Mouse (Mus musculus): Measurements from ENCODE around the gene Zscan2. TPM values are rescaled to one million over a fixed set of nuclear protein-coding genes. Genes with fewer than 3 reads are reported as not detected.

Zscan2 gene
- polyA plus RNA-seq, 1 experiment from 2014 or later, result 1.4 TPM

GRCm38 (mm10) chr7:80865521-80865920, 4.8 kb downstream of the Zscan2 start:
- peaks cover 28% of the 10 kb centered on the region for H3K4me1 ChIP-seq (ENCODE audit: control insufficient read depth, insufficient read depth, low read length)
- peak overlapping the region; percentile 86 for H3K27ac ChIP-seq (ENCODE audit: low read length)
- H3K9ac ChIP-seq (ENCODE audit: low read depth, low read length), result no peak overlapping the region
- H3K9me3 ChIP-seq (ENCODE audit: control insufficient read depth, low read length), result no peaks in the 10 kb centered on the region
- H3K4me2 ChIP-seq (ENCODE audit: low read depth, low read length), result no peak overlapping the region
- H3K4me3 ChIP-seq (ENCODE audit: low read length), result no peak overlapping the region
- no peaks in the 10 kb centered on the region for H3K27me3 ChIP-seq (replicated peaks; ENCODE audit: control insufficient read depth, insufficient read depth, low read length)
- WGBS, result 76% methylated on average over 7 of the region's 7 CpGs
- peaks cover 13% of the 10 kb centered on the region for H3K36me3 ChIP-seq (ENCODE audit: control insufficient read depth, insufficient read depth, low read length)
- no peak for ATAC-seq

DNA sequence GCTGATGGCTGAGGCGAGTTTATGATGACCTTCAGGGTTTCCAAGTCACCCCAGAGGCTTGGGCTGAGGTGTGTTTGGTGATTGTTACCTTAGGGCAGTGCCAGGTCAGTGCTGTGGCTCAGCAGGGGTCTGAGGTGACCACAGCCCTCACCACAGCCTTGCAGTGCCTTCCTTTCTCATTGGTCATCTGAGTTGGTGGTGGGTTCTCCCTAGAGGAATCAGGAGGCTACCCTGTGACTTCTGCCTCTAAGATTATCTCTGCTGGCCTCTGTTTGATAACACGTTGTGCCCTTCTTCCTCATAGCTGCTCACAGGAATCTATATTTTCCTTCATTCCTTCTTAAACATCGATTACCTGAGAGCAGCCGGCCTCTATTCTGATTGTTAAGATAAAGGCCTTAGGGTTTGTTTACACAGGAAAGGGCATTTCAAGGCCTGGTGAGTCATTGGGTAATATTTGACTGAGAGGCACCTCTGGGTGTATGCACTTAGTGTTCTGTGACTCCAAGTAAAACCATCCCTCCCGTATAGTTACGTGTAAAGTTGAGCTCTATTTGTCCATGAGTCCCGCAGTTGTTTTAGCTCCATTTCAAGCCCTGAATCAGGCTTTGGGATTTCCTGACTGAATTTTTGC, 5.9 kb downstream of the Zscan2 start:
- Histone ChIP-seq H3K27me3 (replicated peaks; ENCODE audit: control insufficient read depth, insufficient read depth, low read length) (no peaks in the 10 kb centered on the region), H3K9me3 (ENCODE audit: control insufficient read depth, low read length) (no peaks in the 10 kb centered on the region), H3K4me2 (ENCODE audit: low read depth, low read length) (peak overlapping the region; percentile 38), H3K4me3 (ENCODE audit: low read length) (no peak overlapping the region), H3K27ac (ENCODE audit: low read length) (peak overlapping the region; percentile 90), H3K9ac (ENCODE audit: low read depth, low read length) (0 out of 2 replicates have a peak overlapping the region, but pooled peaks have one; percentile 6), H3K36me3 (ENCODE audit: control insufficient read depth, insufficient read depth, low read length) (peaks cover 16% of the 10 kb centered on the region), H3K4me1 (ENCODE audit: control insufficient read depth, insufficient read depth, low read length) (peaks cover 26% of the 10 kb centered on the region)
- peak; percentile 96 for ATAC-seq
- WGBS, result 38% methylated on average over 7 of the region's 7 CpGs

DNA sequence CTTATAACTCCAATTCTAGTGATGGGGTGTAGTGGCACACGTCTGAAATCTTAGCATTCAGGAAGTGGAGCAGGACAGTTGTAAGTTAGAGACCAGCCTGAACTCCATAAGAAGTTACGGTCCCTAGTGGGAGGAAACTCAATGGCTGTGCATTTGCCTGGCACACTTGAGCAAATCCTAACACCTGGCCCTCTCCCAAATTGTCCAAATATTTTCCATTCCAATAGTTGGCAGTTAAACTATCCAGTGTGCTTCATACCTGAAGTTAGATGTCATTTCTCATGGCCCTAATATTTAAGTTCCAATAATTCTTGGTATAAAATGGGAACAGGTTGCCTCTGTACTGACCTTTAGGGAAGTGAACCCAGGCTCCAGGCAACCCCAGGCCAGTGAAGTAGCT, 8.0 kb downstream of the Zscan2 start:
- WGBS, result 83% methylated on average over 2 of the region's 2 CpGs
- Histone ChIP-seq H3K36me3 (ENCODE audit: control insufficient read depth, insufficient read depth, low read length) (peaks cover 16% of the 10 kb centered on the region), H3K27me3 (replicated peaks; ENCODE audit: control insufficient read depth, insufficient read depth, low read length) (no peaks in the 10 kb centered on the region), H3K9me3 (ENCODE audit: control insufficient read depth, low read length) (no peaks in the 10 kb centered on the region), H3K4me2 (ENCODE audit: low read depth, low read length) (no peak overlapping the region), H3K9ac (ENCODE audit: low read depth, low read length) (no peak overlapping the region), H3K4me3 (ENCODE audit: low read length) (no peak overlapping the region), H3K27ac (ENCODE audit: low read length) (no peak overlapping the region), H3K4me1 (ENCODE audit: control insufficient read depth, insufficient read depth, low read length) (peaks cover 14% of the 10 kb centered on the region)
- no peak for ATAC-seq

- Histone ChIP-seq H3K4me3 (ENCODE audit: low read length) (no peak overlapping the region), H3K4me2 (ENCODE audit: low read depth, low read length) (no peak overlapping the region), H3K27me3 (replicated peaks; ENCODE audit: control insufficient read depth, insufficient read depth, low read length) (no peaks in the 10 kb centered on the region), H3K36me3 (ENCODE audit: control insufficient read depth, insufficient read depth, low read length) (peaks cover 23% of the 10 kb centered on the region), H3K4me1 (ENCODE audit: control insufficient read depth, insufficient read depth, low read length) (no peaks in the 10 kb centered on the region), H3K9me3 (ENCODE audit: control insufficient read depth, low read length) (no peaks in the 10 kb centered on the region), H3K27ac (ENCODE audit: low read length) (no peak overlapping the region), H3K9ac (ENCODE audit: low read depth, low read length) (no peak overlapping the region)
- 74% methylated on average over 5 of the region's 5 CpGs for WGBS
- ATAC-seq, result no peak
Measured at GRCm38 (mm10) chr7:80873038-80873437, 12.3 kb downstream of the Zscan2 start.

GRCm38 (mm10) chr7:80873631-80874030, 12.9 kb downstream of the Zscan2 start:
- Histone ChIP-seq H3K4me3 (ENCODE audit: low read length) (no peak overlapping the region), H3K36me3 (ENCODE audit: control insufficient read depth, insufficient read depth, low read length) (peaks cover 18% of the 10 kb centered on the region), H3K4me1 (ENCODE audit: control insufficient read depth, insufficient read depth, low read length) (no peaks in the 10 kb centered on the region), H3K27me3 (replicated peaks; ENCODE audit: control insufficient read depth, insufficient read depth, low read length) (no peaks in the 10 kb centered on the region), H3K27ac (ENCODE audit: low read length) (no peak overlapping the region), H3K9me3 (ENCODE audit: control insufficient read depth, low read length) (no peaks in the 10 kb centered on the region), H3K9ac (ENCODE audit: low read depth, low read length) (no peak overlapping the region), H3K4me2 (ENCODE audit: low read depth, low read length) (no peak overlapping the region)
- WGBS, result 96% methylated on average over 2 of the region's 2 CpGs
- ATAC-seq, result no peak

DNA sequence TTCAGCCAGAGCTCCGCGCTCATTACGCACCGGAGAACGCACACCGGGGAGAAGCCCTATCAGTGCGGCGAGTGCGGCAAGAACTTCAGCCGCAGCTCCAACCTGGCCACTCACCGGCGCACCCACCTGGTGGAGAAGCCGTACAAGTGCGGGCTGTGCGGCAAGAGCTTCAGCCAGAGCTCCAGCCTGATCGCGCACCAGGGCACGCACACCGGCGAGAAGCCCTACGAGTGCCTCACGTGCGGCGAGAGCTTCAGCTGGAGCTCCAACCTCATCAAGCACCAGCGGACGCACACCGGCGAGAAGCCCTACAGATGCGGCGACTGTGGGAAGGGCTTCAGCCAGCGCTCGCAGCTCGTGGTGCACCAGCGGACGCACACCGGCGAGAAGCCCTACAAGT, 15.0 kb downstream of the Zscan2 start:
- no peaks in the 10 kb centered on the region for H3K4me1 ChIP-seq (ENCODE audit: control insufficient read depth, insufficient read depth, low read length)
- 0 out of 2 replicates have a peak, but pooled peaks have one; percentile 24 for ATAC-seq
- no peaks in the 10 kb centered on the region for H3K27me3 ChIP-seq (replicated peaks; ENCODE audit: control insufficient read depth, insufficient read depth, low read length)
- no peak overlapping the region for H3K9ac ChIP-seq (ENCODE audit: low read depth, low read length)
- no peak overlapping the region for H3K4me2 ChIP-seq (ENCODE audit: low read depth, low read length)
- H3K36me3 ChIP-seq (ENCODE audit: control insufficient read depth, insufficient read depth, low read length), result peaks cover 14% of the 10 kb centered on the region
- H3K27ac ChIP-seq (ENCODE audit: low read length), result no peak overlapping the region
- no peaks in the 10 kb centered on the region for H3K9me3 ChIP-seq (ENCODE audit: control insufficient read depth, low read length)
- H3K4me3 ChIP-seq (ENCODE audit: low read length), result no peak overlapping the region
- 53% methylated on average over 37 of the region's 37 CpGs for WGBS

- Histone ChIP-seq H3K27ac (ENCODE audit: low read length) (no peak overlapping the region), H3K4me1 (ENCODE audit: control insufficient read depth, insufficient read depth, low read length) (peaks cover 6% of the 10 kb centered on the region; the same call in 1 of the 2 replicates), H3K4me2 (ENCODE audit: low read depth, low read length) (peak overlapping the region; percentile 49), H3K4me3 (ENCODE audit: low read length) (peak overlapping the region; percentile 34), H3K9me3 (ENCODE audit: control insufficient read depth, low read length) (no peaks in the 10 kb centered on the region), H3K36me3 (ENCODE audit: control insufficient read depth, insufficient read depth, low read length) (no peaks in the 10 kb centered on the region), H3K27me3 (replicated peaks; ENCODE audit: control insufficient read depth, insufficient read depth, low read length) (no peaks in the 10 kb centered on the region), H3K9ac (ENCODE audit: low read depth, low read length) (peak overlapping the region; percentile 48)
- ATAC-seq, result peak; percentile 93
- WGBS, result 19% methylated on average over 14 of the region's 14 CpGs
Measured at GRCm38 (mm10) chr7:80882830-80883505, 22.2 kb downstream of the Zscan2 start.

GRCm38 (mm10) chr7:80885666-80886065, 24.9 kb downstream of the Zscan2 start:
- WGBS, result 28% methylated on average over 1 of the region's 1 CpGs

DNA sequence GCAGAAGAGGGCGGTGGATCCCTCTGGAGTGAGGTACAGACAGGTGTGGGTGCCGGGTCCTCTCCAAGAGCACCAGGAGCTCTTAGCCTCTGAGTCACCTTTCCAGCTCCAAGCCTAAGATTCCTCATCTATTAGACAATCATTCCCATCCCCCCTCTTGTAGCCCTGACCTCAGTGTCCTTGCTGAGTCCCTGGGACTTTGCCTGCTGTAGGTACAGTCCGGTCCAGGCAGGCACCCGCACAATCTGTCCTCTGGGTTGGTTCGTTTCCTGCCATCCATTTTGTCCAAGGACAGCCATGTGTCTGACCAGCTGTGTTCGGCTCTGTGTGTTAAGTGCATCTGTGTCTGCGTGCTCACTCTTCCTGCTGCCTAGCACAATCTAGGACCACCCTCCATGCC, 27.9 kb downstream of the Zscan2 start:
- Histone ChIP-seq H3K9me3 (ENCODE audit: control insufficient read depth, low read length) (no peaks in the 10 kb centered on the region), H3K27me3 (replicated peaks; ENCODE audit: control insufficient read depth, insufficient read depth, low read length) (no peaks in the 10 kb centered on the region), H3K4me1 (ENCODE audit: control insufficient read depth, insufficient read depth, low read length) (0 out of 2 replicates have a peak, but pooled peaks cover 2% of the 10 kb centered on the region), H3K27ac (ENCODE audit: low read length) (peak overlapping the region; percentile 30; the same call in 1 of the 2 replicates), H3K36me3 (ENCODE audit: control insufficient read depth, insufficient read depth, low read length) (peaks cover 7% of the 10 kb centered on the region), H3K9ac (ENCODE audit: low read depth, low read length) (no peak overlapping the region), H3K4me2 (ENCODE audit: low read depth, low read length) (no peak overlapping the region), H3K4me3 (ENCODE audit: low read length) (no peak overlapping the region)
- no peak; the same call in none of the 2 replicates for ATAC-seq
- 67% methylated on average over 7 of the region's 7 CpGs for WGBS

More at GRCm38 (mm10) chr7:80885666-80886065, 24.9 kb downstream of the Zscan2 start:
- Histone ChIP-seq H3K9ac (ENCODE audit: low read depth, low read length) (no peak overlapping the region), H3K4me1 (ENCODE audit: control insufficient read depth, insufficient read depth, low read length) (peaks cover 9% of the 10 kb centered on the region; the same call in 1 of the 2 replicates), H3K4me2 (ENCODE audit: low read depth, low read length) (no peak overlapping the region), H3K9me3 (ENCODE audit: control insufficient read depth, low read length) (no peaks in the 10 kb centered on the region), H3K27me3 (replicated peaks; ENCODE audit: control insufficient read depth, insufficient read depth, low read length) (no peaks in the 10 kb centered on the region), H3K4me3 (ENCODE audit: low read length) (no peak overlapping the region), H3K27ac (ENCODE audit: low read length) (no peak overlapping the region), H3K36me3 (ENCODE audit: control insufficient read depth, insufficient read depth, low read length) (no peaks in the 10 kb centered on the region)
- no peak for ATAC-seq
